Mouse (Mus musculus): Measurements from ENCODE around the gene Ebf1. TPM values are rescaled to one million over a fixed set of nuclear protein-coding genes. Genes with fewer than 3 reads are reported as not detected.

Ebf1 gene
- polyA plus RNA-seq, 1 experiment: 2.7 TPM

DNA sequence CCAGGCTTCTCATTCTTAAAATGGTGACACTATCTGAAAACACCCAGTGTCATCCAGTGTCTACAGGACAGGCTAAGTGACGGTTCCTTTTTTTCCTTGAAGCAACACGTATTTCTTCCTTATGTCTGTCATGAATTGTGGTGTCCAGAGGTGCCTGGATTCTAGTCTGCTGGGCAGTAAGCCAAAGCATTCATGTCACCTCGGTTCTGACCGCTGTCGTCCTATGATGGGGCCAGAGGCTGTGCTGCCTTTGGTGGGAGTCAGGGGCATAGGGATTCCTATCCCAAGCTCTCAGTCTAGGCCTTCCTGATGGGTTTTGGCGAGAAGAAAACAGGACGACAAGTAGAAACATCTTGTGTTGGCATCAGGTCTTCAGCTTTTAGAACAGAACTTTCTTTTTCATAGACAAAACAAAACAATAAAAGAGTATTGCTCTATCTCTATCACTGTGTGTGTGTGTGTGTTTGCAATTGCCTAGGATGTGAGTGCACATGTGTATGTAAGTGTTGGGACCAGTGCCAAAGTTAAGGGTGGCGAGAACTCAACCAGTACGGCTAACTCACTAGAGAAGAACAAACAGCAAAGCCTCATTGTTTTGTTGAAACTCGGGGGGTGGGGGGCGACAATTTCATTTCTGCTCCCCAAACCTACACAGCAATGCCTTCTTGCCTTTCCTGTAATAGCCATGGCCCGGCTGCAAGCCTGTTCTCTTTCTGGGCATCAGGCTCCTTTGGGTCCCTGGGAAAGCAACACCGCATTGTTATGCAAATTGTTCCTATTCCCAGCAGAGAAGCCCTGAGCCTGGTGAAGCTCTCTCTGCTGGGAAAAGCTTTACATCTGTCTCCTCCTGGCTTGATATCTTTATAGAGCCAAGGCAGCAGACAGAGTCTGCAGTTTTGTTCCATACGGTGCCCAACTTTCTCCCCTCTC is 224.3 kb downstream of the Ebf1 start:
- Histone ChIP-seq H3K27me3 (ENCODE audit: control insufficient read depth, insufficient read depth, insufficient read length) (no peaks in the 10 kb centered on the region), H3K4me3 (no peak overlapping the region), H3K36me3 (ENCODE audit: control insufficient read depth, insufficient read depth) (no peaks in the 10 kb centered on the region), H3K4me2 (ENCODE audit: low read depth) (no peak overlapping the region), H3ac (ENCODE audit: control insufficient read depth, insufficient read length) (no peak overlapping the region), H3K79me2 (ENCODE audit: control insufficient read depth, insufficient read depth) (no peaks in the 10 kb centered on the region)
- TF ChIP-seq USF1 (IDR thresholded peaks at IDR 0.05; ENCODE audit: low read depth): no peak
- no peak for TF ChIP-seq CEBPB (IDR thresholded peaks at IDR 0.05; ENCODE audit: insufficient read depth, poor library complexity, severe bottlenecking)
- no peak for TF ChIP-seq SRF (IDR thresholded peaks at IDR 0.05; ENCODE audit: control insufficient read depth, insufficient read length, low read depth)
- TF ChIP-seq MYOD1 (IDR thresholded peaks at IDR 0.05; ENCODE audit: control insufficient read depth in 1 of 3, insufficient read length in 2 of 3, low read depth in 2 of 3): no peak
- TF ChIP-seq TCF3 (IDR thresholded peaks at IDR 0.05; ENCODE audit: insufficient read length, low read depth): no peak
- no peak for TF ChIP-seq TCF12 (IDR thresholded peaks at IDR 0.05; ENCODE audit: insufficient read depth, poor library complexity, severe bottlenecking)
- no peak for TF ChIP-seq POLR2AphosphoS2 (IDR thresholded peaks at IDR 0.05; ENCODE audit: insufficient read length, low read depth)

GRCm38 (mm10) chr11:44851874-44852273 is 234.8 kb downstream of the Ebf1 start:
- Histone ChIP-seq H3ac (ENCODE audit: control insufficient read depth, insufficient read length) (no peak overlapping the region), H3K4me3 (no peak overlapping the region), H3K27me3 (ENCODE audit: control insufficient read depth, insufficient read depth, insufficient read length) (no peaks in the 10 kb centered on the region), H3K4me2 (ENCODE audit: low read depth) (no peak overlapping the region), H3K79me2 (ENCODE audit: control insufficient read depth, insufficient read depth) (no peaks in the 10 kb centered on the region), H3K36me3 (ENCODE audit: control insufficient read depth, insufficient read depth) (no peaks in the 10 kb centered on the region)
- TF ChIP-seq POLR2AphosphoS2 (IDR thresholded peaks at IDR 0.05; ENCODE audit: insufficient read length, low read depth) (no peak), E2F4 (IDR thresholded peaks at IDR 0.05; ENCODE audit: insufficient read depth) (no peak), MYOG (IDR thresholded peaks at IDR 0.05; ENCODE audit: control insufficient read depth in 1 of 3, insufficient read depth in 1 of 3, insufficient read length in 2 of 3, low read depth in 2 of 3) (no peak), TCF3 (IDR thresholded peaks at IDR 0.05; ENCODE audit: insufficient read length, low read depth) (no peak), MAX (IDR thresholded peaks at IDR 0.05; ENCODE audit: low read depth) (no peak), USF1 (IDR thresholded peaks at IDR 0.05; ENCODE audit: low read depth) (no peak), MYOD1 (IDR thresholded peaks at IDR 0.05; ENCODE audit: control insufficient read depth in 1 of 3, insufficient read length in 2 of 3, low read depth in 2 of 3) (no peak), REST (IDR thresholded peaks at IDR 0.05; ENCODE audit: insufficient read depth, insufficient read length) (no peak), POLR2A (IDR thresholded peaks at IDR 0.05; ENCODE audit: insufficient read length, low read depth) (no peak), TCF12 (IDR thresholded peaks at IDR 0.05; ENCODE audit: insufficient read depth, poor library complexity, severe bottlenecking) (no peak), CEBPB (IDR thresholded peaks at IDR 0.05; ENCODE audit: insufficient read depth, poor library complexity, severe bottlenecking) (no peak), SRF (IDR thresholded peaks at IDR 0.05; ENCODE audit: control insufficient read depth, insufficient read length, low read depth) (no peak)

- Histone ChIP-seq H3K4me2 (ENCODE audit: low read depth) (no peak overlapping the region), H3K27me3 (ENCODE audit: control insufficient read depth, insufficient read depth, insufficient read length) (no peaks in the 10 kb centered on the region), H3K79me2 (ENCODE audit: control insufficient read depth, insufficient read depth) (no peaks in the 10 kb centered on the region), H3ac (ENCODE audit: control insufficient read depth, insufficient read length) (no peak overlapping the region), H3K36me3 (ENCODE audit: control insufficient read depth, insufficient read depth) (no peaks in the 10 kb centered on the region), H3K4me3 (no peak overlapping the region)
- TF ChIP-seq TCF12 (IDR thresholded peaks at IDR 0.05; ENCODE audit: insufficient read depth, poor library complexity, severe bottlenecking) (no peak), REST (IDR thresholded peaks at IDR 0.05; ENCODE audit: insufficient read depth, insufficient read length) (no peak), USF1 (IDR thresholded peaks at IDR 0.05; ENCODE audit: low read depth) (no peak), MAX (IDR thresholded peaks at IDR 0.05; ENCODE audit: low read depth) (no peak), MYOG (IDR thresholded peaks at IDR 0.05; ENCODE audit: control insufficient read depth in 1 of 3, insufficient read depth in 1 of 3, insufficient read length in 2 of 3, low read depth in 2 of 3) (no peak)
These were observed 235.8 kb downstream of the Ebf1 start for GRCm38 (mm10) chr11:44852921-44853320.

DNA sequence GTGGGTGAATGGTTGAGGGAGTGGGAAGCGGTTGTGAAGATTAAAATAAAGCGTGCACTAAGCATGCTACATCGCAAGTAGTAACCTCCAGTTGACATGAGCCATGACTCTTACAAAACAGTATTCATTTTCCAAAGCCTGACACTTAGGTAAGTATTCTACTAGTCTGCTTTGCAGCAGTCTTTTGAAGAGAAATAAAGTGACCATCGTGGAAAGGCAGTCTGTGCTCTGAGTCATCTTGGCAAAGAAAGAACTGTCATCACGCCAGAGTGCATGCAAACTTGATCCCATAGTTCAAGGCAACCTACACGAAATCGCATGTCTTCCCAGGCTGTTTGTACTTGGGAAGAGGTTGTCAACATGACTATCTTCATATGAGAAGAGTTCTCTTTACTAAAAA is 237.4 kb downstream of the Ebf1 start:
- H3ac ChIP-seq (ENCODE audit: control insufficient read depth, insufficient read length): no peak overlapping the region
- H3K27me3 ChIP-seq (ENCODE audit: control insufficient read depth, insufficient read depth, insufficient read length): no peaks in the 10 kb centered on the region
- H3K36me3 ChIP-seq (ENCODE audit: control insufficient read depth, insufficient read depth): no peaks in the 10 kb centered on the region
- H3K4me2 ChIP-seq (ENCODE audit: low read depth): peak overlapping the region; percentile 58
- no peak overlapping the region for H3K4me3 ChIP-seq
- no peaks in the 10 kb centered on the region for H3K79me2 ChIP-seq (ENCODE audit: control insufficient read depth, insufficient read depth)
- no peak for TF ChIP-seq CEBPB (IDR thresholded peaks at IDR 0.05; ENCODE audit: insufficient read depth, poor library complexity, severe bottlenecking)
- TF ChIP-seq POLR2A (IDR thresholded peaks at IDR 0.05; ENCODE audit: insufficient read length, low read depth): no peak
- no peak for TF ChIP-seq SRF (IDR thresholded peaks at IDR 0.05; ENCODE audit: control insufficient read depth, insufficient read length, low read depth)
- TF ChIP-seq REST (IDR thresholded peaks at IDR 0.05; ENCODE audit: insufficient read depth, insufficient read length): no peak
- no peak for TF ChIP-seq TCF12 (IDR thresholded peaks at IDR 0.05; ENCODE audit: insufficient read depth, poor library complexity, severe bottlenecking)
- TF ChIP-seq USF1 (IDR thresholded peaks at IDR 0.05; ENCODE audit: low read depth): no peak
- no peak for TF ChIP-seq MYOG (IDR thresholded peaks at IDR 0.05; ENCODE audit: control insufficient read depth in 1 of 3, insufficient read depth in 1 of 3, insufficient read length in 2 of 3, low read depth in 2 of 3)
- TF ChIP-seq TCF3 (IDR thresholded peaks at IDR 0.05; ENCODE audit: insufficient read length, low read depth): no peak
- no peak for TF ChIP-seq E2F4 (IDR thresholded peaks at IDR 0.05; ENCODE audit: insufficient read depth)

- Histone ChIP-seq H3ac (ENCODE audit: control insufficient read depth, insufficient read length) (no peak overlapping the region), H3K79me2 (ENCODE audit: control insufficient read depth, insufficient read depth) (no peaks in the 10 kb centered on the region), H3K36me3 (ENCODE audit: control insufficient read depth, insufficient read depth) (no peaks in the 10 kb centered on the region), H3K4me2 (ENCODE audit: low read depth) (no peak overlapping the region), H3K4me3 (no peak overlapping the region), H3K27me3 (ENCODE audit: control insufficient read depth, insufficient read depth, insufficient read length) (no peaks in the 10 kb centered on the region)
- TF ChIP-seq MAX (IDR thresholded peaks at IDR 0.05; ENCODE audit: low read depth) (no peak), REST (IDR thresholded peaks at IDR 0.05; ENCODE audit: insufficient read depth, insufficient read length) (no peak), USF1 (IDR thresholded peaks at IDR 0.05; ENCODE audit: low read depth) (no peak), E2F4 (IDR thresholded peaks at IDR 0.05; ENCODE audit: insufficient read depth) (no peak), POLR2AphosphoS2 (IDR thresholded peaks at IDR 0.05; ENCODE audit: insufficient read length, low read depth) (no peak), TCF3 (IDR thresholded peaks at IDR 0.05; ENCODE audit: insufficient read length, low read depth) (no peak), CEBPB (IDR thresholded peaks at IDR 0.05; ENCODE audit: insufficient read depth, poor library complexity, severe bottlenecking) (no peak), MYOD1 (IDR thresholded peaks at IDR 0.05; ENCODE audit: control insufficient read depth in 1 of 3, insufficient read length in 2 of 3, low read depth in 2 of 3) (no peak)
These were observed 244.0 kb downstream of the Ebf1 start for GRCm38 (mm10) chr11:44861108-44861507.

All from myocyte (in vitro differentiated cells).